Mouse (Mus musculus) cerebellum, adult 9-10 months (tissue): ENCODE measurements around the gene Gm20517.
"Not testable (repeated sequence)": the region's sequence is repeated elsewhere in the genome, so short reads cannot be mapped to it uniquely, and the experiment has no call there.

Experiments
- DNase-seq: peaks from one replicate; pipeline ENCODE4 v3.0.0; 2022

Gene Gm20517

DNA sequence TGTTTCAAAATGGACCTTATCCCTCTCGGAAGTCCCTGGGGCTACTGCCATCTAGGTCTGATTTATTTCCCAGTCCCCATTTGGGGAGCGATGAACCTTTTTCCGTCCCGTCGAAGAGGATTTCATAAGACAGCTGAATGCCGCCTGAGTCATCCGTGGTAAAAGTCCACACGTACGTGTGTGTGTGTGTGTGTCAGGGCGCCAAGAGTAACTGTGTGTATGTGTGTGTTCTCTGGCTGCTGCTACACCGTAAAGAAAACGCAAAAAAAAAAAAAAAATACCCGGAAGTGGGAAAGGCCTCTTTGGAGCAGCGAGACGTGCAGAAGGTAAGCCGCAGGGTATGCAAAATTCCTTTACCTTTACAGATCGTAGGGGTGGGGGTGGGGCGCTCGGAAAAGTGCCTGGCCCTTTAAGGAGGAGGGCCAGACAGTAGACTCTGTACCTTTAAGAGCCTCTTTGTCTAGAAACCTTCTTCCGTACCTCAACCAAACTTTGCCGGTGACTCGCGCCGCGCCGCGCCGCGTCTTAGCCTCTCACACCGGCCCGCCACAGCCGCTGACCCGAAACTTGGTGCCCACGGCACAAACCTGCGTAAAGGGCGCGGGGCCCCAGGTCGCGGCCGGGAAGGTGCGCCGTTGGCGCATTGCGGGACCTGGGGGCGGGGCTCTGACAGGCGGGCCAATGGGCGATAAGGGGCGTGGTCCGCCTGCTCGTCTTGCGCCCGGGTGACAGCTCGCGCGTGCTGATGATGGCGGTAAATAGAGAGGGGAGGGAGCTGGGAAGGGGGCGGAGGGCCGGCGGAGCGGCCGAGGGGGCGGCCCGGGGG, 17.7 kb downstream of the Gm20517 start:
- peak; percentile 95 for DNase-seq

DNA sequence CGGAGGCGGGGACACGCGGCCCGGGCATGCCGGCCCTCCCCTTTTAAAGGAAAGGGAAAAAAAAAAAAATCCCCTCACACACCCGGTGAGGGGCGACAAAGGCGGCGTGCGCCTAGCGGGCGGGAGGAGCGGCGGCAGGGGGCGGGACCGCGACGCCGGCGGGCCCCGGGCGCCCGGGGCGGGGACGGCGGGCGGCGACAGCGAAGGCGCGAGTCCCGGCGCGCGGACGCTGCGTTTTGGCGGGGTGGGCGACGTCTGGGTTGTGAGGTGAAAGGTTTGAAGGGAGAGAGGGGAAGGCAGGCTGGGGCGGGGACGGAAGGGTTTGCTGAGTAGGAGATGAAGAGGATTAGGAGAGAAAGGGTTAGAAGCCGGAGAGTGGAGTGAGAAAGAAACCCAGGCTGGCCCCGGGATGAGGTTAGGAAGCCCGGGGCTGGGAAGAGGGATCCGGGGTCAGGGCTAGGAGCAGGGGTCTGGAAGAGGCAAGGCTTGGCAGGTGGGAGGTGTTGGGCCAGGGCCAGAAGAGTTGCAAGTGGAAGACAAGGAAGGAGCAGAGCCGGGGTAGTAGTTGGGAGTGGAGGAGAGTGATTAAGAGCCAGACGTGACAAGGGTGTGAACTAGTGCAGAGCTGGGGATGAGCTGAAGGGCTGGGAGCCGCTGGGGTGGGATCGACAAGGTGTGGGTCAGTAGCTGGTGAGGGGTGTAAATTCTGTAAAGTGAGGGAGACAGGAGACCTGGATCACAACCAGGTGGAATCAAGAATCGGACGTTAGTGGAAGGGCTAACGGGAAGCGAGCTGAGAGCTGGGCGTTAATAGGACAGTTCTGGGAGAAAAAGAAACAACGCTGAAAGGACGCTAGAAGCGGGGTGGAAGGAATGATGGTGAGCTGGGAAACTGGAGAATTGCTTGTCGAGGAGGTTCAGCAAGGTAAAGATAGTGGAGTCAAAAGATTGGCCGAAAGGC, 18.6 kb downstream of the Gm20517 start:
- peak; percentile 74 for DNase-seq

DNA sequence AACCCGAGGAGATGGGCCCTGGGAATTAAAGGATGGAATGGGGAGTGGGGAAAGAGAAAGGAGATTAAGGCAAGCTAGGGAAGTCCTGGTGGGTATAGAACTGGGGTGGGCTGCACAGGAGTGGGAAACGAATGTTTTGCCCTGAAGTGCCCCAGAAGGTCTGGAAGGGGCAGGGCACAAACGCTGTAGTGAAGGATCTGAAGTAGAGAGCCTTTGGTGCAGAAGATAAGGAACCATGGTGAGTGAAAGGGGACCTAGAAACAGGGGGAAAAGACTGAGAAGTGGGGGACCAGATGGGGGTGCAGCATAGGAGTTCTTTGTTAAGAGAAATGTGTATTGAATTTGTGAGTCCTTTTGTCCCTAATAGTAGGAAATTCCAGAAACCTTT, 19.3 kb downstream of the Gm20517 start, which contains the start of gene Usp49:
Gene Usp49 (plus strand): TSS at position 13 of the 388 bp plus-strand sequence.
- no peak for DNase-seq

DNA sequence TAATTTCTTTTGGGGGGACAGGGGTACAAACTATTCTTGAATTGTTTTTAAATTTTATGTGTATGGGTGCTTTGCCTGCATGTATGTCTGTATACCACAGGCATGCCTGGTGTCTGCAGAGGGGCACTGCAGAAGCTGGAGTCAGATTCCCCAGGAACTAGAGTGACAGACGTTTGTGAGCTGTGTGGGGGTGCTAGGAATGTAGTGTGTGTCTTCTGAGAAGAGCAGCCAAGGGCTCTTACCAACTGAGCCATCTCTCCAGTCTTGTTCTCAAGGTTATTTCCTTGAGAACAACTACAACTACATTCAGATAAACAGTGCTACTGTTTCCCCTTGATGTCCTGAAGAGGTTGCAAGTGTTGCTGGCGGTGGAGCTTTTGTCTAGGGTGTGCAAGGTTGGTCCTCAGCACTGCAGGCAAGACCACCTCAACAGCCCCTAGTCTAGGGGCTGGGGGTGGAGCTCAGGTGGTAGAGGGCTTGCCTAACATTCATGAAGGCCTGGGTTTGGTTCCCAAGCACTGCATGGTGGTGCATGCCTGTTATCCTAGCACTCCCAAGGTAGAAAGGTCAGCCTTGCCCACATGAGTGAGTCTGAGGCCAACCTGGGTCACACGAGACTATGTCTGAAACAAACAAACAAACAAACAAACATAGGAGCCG, 20.9 kb downstream of the Gm20517 start:
- DNase-seq, result no peak

DNA sequence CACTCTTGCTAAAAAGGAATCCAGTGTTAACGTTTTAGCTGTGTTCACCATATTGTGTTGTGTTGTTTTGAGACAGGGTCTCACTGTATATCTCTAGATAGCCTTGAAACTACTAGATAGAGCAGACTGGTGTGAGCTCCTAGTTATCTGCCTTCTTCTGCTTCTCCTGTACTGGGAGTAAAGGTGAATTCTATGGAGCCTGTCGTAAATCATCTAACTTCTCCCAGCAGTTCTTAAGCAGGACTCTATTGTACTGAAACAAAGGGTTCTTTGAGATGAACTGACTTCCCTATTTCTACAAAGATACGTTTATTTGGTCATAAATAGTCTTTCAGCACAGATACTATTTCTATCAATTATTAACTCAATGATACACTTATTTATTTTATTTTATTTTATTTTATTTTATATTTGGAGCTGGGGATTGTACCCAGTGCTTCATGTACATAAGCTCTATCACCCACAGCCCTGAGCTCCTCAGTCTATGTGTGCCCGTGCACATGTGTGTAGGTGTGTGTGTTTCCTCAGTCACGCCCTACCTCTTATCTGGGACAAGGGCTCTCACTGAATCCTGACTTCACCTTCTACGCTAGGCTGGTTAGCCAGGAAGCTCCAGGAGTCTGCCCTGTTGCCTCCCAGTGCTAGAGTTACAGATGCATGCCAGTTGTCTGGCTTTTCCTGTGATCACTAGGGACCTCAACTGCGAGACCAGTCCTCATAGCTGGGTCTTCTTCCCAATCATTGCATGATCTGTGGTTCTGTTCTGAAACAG, 22.8 kb downstream of the Gm20517 start:
- no peak for DNase-seq

DNA sequence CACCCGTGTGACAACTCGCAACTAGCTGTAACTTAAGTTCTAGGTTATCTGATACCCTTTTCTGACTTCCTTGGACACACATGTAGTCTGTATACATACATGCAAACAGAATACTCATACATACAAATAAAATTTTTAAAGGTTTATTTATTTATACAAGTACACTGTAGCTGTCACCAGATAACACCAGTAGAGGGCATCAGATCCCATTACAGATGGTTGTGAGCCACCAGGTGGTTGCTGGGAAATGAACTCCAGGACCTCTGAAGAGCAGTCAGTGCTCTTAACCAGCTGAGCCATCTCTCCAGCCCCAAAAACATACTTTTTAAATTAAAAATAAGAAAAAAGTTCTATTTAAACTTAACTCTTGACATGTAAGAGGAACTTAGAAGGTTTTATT, 31.6 kb downstream of the Gm20517 start:
- no peak for DNase-seq

DNA sequence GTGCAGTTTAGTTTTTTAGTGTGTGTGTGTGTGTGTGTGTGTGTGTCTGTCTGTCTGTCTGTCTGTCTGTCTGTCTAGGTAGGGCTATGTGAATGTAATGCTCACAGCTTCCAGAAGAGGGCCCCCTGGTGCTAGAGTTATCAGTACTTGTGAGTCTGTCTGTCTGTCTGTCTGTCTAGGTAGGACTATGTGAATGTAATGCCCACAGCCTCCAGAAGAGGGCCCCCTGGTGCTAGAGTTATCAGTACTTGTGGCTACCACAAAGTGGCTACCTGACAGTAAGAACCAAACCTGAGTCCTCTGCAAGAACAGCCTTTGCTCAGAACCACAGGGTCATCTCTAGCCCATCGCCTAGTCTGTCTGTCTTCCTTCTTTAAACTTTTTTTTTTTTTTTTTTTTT, 35.3 kb downstream of the Gm20517 start:
- DNase-seq, result peak; percentile 43

DNA sequence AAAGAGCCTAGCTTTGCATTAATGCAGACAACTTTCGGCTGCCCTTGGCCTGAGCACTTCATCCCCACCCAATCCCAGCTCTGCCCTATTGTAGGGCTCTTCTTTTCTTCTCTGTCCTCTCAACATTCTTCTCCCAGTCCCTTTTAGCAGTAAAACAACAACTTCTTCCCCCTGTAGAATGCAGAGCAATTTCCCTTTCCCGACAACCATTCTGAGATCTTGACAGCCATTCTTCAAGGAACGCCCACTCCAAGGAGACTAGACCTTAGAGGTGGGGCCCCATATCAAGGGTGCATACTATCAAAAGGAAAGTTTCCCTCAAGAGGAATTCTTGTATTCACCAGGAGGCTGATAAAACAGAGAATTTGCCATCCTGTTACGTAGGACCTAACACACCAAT, 37.6 kb downstream of the Gm20517 start:
- DNase-seq, result no peak

DNA sequence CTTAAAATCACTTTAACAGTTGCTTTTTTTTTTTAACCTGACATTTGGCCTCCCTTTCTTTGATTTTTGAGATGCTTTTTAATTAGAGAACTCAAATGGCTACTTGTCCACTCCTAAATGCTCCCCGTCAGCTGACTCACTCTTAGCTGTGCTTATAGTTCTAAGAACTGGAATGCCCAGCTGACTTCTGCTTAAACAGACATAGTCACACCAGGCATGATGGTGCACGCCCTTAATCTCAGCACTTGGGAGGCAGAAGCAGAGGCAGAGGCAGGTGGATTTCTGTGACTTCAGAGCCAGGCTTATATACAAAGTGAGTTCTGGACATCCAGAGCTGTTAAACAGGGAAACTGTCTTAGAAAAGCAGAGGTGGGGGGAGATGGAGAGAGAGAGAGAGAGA, 40.6 kb downstream of the Gm20517 start:
- no peak for DNase-seq

DNA sequence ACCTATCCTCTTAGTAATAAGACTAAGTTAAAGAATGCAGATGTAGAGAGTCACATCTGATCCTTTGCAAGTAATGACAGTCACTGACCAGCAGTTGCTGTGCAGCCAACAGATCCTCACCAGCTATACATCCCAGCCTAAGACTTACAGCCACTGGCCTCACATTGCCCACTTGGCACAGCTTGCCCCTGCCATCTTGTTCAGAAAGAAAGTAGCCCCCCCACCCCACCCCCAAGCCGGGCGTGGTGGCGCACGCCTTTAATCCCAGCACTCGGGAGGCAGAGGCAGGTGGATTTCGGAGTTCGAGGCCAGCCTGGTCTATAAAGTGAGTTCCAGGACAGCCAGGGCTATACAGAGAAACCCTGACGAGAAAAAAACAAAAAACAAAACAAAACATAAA, 43.0 kb downstream of the Gm20517 start:
- not testable (repeated sequence) for DNase-seq

DNA sequence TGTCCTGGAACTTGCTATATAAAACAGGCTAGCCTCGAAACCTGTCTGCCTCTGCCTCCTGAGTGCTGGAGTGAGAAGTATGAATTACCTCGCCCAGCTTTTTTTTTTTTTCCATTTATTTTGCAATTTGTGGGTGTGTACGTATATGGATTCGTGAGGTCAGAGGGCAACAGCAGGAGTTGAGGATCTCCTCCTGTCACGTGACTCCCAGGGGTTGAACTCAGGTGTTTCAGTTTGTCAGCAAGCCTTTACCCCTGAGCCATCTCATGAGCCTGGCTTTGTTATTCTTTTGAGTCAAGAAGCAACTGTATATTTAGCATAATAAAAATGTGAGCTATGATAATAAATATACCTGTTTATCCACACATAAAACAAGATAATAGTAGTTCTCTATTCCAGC, 44.3 kb downstream of the Gm20517 start:
- DNase-seq, result no peak

DNA sequence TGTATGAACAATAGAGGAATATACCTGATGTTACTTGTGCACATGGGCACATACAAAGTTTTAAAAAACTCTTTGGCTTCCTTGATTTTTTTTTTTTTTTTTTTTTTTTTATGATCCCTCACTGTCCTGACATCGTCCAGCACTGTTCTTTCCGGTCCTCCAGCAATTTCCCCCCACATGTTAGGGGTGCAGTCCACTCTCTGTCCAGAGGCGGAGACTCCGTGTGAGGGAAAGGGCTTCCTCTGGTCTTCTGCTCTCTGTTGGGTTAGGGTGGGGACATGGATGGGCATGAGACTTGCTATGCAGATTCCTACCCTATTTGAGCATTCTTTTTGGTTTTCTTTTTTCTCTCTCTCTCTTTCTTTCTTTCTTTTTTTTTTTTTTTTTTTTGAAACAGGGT, 46.5 kb downstream of the Gm20517 start:
- no peak for DNase-seq

DNA sequence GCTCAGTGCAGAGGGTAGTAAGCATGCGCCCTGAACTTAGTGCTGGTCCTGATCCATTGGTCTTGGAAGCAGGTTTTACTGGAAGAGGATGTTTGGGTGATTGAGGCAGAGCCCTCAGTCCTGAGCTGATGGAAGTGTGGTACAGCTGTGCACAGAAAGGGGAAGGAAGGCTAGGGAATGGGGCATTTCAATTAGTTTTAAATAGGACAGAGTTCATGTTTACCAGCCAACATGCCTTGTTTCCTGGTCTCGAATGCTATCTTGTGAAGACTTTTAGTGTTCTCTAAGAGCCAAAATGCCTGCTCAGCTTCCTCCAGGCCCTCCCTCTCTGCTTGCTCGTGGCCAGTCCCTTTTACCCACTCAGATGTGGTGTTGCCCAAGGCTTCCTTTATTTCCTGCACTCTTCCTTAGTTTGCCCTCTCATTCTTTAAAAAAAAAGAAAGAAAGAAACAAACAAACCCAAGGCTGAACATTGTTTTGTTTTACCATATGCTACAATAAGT, 47.4 kb downstream of the Gm20517 start:
- DNase-seq, result no peak

DNA sequence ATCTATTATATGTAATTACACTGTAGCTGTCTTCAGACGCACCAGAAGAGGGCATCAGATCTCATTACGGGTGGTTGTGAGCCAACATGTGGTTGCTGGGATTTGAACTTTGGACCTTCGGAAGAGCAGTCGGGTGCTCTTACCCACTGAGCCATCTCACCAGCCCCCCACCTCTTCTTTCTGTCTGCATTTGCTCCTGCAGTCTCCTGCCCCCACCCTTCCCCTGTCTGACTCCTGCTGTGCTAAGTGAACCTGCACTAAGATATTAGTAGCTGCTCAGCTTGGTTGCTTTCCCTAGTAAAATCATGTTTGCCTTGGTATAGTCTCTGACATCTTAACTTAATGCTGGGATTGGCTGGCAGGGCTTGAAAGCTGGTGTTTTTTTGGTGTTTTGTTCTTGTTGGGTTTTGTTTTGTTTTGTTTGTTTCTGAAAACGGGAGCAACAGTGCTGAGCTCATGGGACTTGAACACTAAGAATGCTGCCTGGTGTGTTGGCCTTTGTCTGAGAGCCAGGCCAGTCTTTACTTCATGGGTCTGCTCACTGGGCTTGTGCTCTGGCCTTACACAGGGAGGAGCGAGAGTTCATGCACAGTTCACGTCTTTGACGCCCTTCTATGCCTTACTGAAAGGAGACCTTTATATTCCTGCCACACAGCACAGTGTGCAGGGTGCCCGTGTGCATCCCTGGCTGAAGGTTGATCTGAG, 51.8 kb downstream of the Gm20517 start:
- no peak for DNase-seq

DNA sequence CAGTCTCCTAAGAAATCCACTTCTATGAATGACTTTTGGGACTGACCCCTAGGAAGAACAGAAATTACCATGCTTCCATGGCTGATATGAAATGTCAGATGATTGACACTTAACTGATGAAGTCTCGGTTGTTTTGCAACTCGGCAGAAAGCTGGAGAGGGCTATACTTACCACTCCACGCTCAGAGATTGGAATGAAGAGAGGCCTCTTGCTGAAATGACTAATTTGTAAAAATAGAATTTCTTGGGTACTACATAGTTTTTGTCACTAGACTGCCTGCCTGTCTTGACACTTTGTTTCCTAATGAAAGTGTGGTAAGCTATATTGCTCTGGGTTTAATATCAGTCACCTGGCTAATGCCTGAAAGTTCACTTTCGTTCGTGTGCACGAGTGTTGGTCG, 53.1 kb downstream of the Gm20517 start:
- DNase-seq, result no peak

DNA sequence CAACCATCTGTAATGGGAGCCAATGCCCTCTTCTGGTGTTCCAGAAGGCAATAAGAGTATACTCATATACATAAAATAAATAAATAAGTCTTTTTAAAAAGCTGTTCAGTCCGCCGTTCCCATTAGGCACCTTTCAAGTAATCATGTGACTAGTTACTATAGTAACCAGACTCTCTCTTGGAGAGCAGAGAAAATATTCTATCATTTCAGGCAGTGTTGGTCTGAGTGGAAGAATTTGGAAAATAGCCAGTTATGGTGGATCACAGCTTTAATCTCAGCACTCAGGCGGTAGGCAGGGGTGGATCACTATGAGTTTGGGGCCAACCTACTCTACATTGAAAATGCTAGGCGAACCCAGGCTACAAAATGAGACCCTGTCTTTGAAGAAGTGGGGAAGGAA, 57.8 kb downstream of the Gm20517 start:
- DNase-seq, result no peak

DNA sequence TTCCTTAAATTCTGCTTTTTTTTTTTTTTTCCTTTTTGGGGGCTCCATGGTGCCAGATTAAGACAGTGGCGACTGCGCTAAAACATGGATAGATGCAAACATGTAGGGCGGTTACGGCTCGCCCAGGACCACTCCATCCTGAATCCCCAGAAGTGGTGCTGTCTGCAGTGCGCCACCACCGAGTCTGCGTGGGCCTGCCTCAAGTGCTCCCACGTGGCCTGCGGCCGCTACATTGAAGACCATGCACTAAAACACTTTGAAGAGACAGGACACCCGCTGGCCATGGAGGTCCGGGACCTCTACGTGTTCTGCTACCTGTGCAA, 60.6 kb downstream of the Gm20517 start:
- DNase-seq, result no peak

DNA sequence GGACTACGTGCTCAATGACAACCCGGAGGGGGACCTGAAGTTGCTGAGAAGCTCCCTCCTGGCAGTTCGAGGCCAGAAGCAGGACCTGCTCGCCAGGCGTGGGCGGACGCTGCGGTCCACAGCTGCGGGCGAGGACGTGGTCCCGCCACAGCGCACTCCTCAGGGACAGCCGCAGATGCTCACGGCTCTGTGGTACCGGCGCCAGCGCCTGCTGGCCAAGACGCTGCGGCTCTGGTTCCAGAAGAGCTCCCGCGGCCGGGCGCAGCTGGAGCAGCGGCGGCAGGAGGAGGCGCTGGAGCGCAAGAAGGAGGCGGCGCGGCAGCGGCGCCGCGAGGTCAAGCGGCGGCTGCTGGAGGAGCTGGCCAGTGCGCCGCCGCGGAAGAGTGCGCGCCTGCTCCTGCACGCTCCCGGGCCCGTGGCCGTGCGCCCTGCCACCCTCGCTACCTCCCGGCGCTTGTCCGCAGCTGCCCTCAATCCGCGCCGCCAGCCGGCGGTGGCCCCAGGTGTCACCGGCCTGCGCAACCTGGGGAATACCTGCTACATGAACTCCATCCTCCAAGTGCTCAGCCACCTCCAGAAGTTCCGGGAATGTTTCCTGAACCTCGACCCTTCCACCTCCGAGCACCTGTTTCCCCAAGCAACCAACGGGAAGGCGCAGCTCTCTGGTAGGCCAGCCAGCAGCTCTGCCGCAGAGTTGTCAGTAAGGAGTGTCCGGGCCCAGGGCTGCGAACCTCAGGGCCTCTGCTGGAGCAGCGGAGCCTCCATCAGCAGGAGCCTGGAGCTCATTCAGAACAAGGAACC, 61.1 kb downstream of the Gm20517 start:
- DNase-seq, result peak; percentile 14

DNA sequence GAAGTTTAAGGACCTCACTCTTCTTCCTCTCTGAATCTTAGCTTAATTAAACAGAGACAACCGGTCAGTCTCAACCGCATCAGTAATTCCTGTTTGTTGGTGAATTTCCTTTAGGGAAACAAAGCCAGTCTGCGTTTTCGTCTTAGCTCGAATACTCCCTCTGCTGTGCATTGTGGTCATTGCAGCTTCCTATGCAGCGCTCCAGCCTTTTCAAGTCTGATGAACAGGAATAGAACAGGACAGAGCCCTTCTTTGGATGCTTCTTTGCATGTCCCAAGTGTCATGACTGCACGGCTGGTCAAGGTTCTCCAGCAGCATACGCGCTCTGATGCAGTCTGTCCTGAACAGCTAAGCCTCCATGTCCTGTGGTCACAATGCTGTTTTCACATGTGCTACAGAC, 65.2 kb downstream of the Gm20517 start:
- peak; percentile 75 for DNase-seq

DNA sequence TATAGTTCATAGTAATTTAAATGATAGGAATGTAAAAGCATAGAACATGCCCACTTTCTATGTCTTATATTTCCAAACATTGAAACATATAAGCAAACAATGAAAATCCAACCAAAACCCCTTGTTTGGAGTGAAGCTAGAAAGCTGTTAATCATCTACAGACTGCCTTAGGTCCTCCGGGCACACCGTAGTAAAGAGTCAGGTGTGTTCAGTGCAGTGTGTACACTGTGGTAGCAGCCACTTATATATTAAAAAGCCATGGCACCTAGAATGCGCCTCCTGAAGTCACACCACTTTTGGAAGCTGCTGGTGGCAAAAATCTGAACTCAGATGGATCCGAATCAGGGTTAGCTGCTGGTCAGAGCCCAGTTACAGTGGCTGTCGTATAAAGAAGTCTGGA, 66.8 kb downstream of the Gm20517 start:
- no peak for DNase-seq

DNA sequence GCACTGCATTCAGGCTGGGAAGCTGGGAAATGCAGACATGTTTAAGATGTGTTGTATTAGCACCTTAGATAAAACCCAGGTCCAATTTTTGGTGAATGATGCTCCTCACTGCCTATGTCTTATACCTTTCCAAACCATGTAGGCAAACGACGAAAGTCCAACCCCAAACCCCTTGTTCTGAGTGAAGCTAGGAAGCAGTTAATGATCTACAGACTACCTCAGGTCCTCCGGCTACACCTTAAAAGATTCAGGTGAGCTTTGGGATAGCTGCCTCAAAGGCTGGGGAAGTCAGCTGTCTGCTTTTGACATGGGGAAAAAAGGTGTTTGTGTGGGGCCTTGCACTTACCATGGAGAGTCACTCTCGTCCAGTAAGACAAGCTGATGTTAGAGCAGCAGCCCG, 67.3 kb downstream of the Gm20517 start:
- no peak for DNase-seq
